Mouse (Mus musculus) spleen, adult 2 months (tissue): ENCODE measurements around the gene Gpr137.

Experiments
- CTCF ChIP-seq: fragments of 200-500 bp; IDR thresholded peaks from 2 replicates; pipeline ENCODE4 v1.5.1; 2011; ENCODE audit warnings: mild to moderate bottlenecking, inconsistent platforms; ENCODE audit not compliant: insufficient read depth, insufficient read length, insufficient replicate concordance; ENCODE audit errors: extremely low read depth
- POLR2A ChIP-seq: fragments of 200-500 bp; IDR thresholded peaks from 2 replicates; pipeline ENCODE4 v1.6.1; 2011; ENCODE audit warnings: low read depth, low read length, inconsistent platforms

DNA sequence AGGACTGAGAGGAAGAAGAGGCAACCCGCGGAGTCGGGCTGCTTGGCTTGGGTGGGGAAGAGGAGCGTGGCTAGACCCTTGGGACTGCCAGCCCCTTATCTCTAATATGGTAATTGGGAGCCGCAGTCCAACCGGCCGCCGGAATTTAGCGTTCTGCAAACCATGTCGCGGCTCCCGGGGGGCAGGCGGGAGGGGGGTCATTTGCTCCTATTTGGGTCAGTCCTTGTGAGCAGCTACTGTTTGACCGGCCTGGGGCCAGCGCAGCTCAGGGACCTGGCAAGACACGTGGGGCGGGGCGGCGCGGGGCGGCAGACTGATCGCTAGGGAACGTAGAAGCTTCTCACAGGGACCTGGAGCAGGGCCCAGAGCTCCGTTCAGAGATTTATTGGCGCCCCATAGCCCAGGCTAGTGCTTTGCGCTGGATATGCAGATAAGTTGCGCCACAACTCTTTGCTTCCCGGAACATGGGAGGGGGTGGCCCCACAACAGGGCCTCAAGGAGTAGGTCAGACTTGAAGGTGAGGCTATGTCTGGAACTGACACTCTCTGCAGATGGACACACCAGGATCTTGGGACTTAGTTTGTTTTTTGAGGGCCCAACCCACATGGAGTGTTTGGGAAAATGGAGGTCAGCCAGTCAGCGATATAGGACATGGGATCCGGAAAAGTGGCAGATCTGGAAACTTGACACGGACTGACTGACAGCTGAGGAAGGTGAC is 9.9 kb upstream of the Gpr137 start:
- TF ChIP-seq CTCF (no peak), POLR2A (no peak)
